Mouse (Mus musculus) cortical plate, adult 2 months (tissue): Measurements from ENCODE around the gene Lrch4. TPM values are rescaled to one million over a fixed set of nuclear protein-coding genes. Genes with fewer than 3 reads are reported as not detected.

Experiments
- H3K27ac ChIP-seq: fragments of 200-500 bp; 2 replicates; pipeline ENCODE4 v1.5.1; 2012; ENCODE audit warnings: low read length, control low read depth, inconsistent platforms; ENCODE audit not compliant: insufficient read depth
- H3K4me1 ChIP-seq: fragments of 200-500 bp; 2 replicates; pipeline ENCODE4 v1.6.1; 2011; ENCODE audit warnings: low read length; ENCODE audit not compliant: control insufficient read depth, insufficient read depth
- H3K4me3 ChIP-seq: fragments of 200-500 bp; 2 replicates; pipeline ENCODE4 v1.5.1; 2011; ENCODE audit warnings: mild to moderate bottlenecking, low read length, control low read depth; ENCODE audit not compliant: insufficient read depth
- CTCF ChIP-seq: fragments of 200-500 bp; IDR thresholded peaks from 2 replicates; pipeline ENCODE4 v1.5.1; 2011; ENCODE audit warnings: mild to moderate bottlenecking, control low read depth, low read length; ENCODE audit not compliant: insufficient read depth; ENCODE audit errors: extremely low read depth
- POLR2A ChIP-seq: fragments of 200-500 bp; IDR thresholded peaks from 2 replicates; pipeline ENCODE4 v1.6.1; 2011; ENCODE audit warnings: mild to moderate bottlenecking, low read length, control low read depth; ENCODE audit not compliant: insufficient read depth; ENCODE audit errors: extremely low read depth
- polyA plus RNA-seq: library from polyadenylated mRNA; depleted of rRNA; stranded (reverse); fragments of >200 nt; gene quantifications from 2 replicates; pipeline ENCODE4 v1.2.3, GENCODE M21; 2012

The Lrch4 gene
- polyA plus RNA-seq, 1 experiment: 15.0 TPM

- Histone ChIP-seq H3K4me1 (peaks cover 4% of the 10 kb centered on the region), H3K27ac (no peak overlapping the region), H3K4me3 (no peak overlapping the region)
- no peak for TF ChIP-seq POLR2A
- TF ChIP-seq CTCF: no peak
Measured at GRCm38 (mm10) chr5:137598100-137598826, 30.7 kb upstream of the Lrch4 start.

GRCm38 (mm10) chr5:137599600-137599999 lies 29.3 kb upstream of the Lrch4 start:
- peaks cover 4% of the 10 kb centered on the region for H3K4me1 ChIP-seq
- no peak overlapping the region for H3K27ac ChIP-seq
- peak overlapping the region; percentile 71 for H3K4me3 ChIP-seq

DNA sequence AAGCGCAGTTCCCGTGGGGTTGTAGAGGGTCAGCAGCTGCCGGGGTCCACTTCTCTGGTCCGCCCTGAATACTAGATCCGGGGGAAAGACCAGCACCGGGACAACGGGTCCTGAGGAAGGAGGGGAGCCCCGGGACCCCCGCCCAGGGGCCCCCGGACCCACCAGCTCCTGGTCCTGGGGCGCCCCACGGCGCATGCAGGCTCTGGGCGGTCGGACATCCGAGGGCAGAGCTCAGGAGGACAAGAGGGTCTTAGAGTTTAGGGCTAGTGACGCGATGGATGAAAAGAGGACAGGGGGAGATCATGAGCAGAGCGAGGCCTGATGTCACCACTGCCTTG lies 28.7 kb upstream of the Lrch4 start:
- H3K4me1 ChIP-seq: peaks cover 4% of the 10 kb centered on the region
- TF ChIP-seq CTCF (no peak), POLR2A (no peak)
- no peak overlapping the region for H3K27ac ChIP-seq
- peak overlapping the region; percentile 71 for H3K4me3 ChIP-seq

More at GRCm38 (mm10) chr5:137599600-137599999, 29.3 kb upstream of the Lrch4 start:
- TF ChIP-seq CTCF (no peak), POLR2A (no peak)

- H3K4me3 ChIP-seq: peak within 1 kb of the TSS; percentile 71
- H3K4me1 ChIP-seq: peaks cover 4% of the 10 kb centered on the region
- TF ChIP-seq POLR2A (peak; percentile 52; the same call in 1 of the 2 replicates), CTCF (no peak)
- peak within 1 kb of the TSS; percentile 58 for H3K27ac ChIP-seq
Measured at GRCm38 (mm10) chr5:137600619-137601364, 28.1 kb upstream of the Lrch4 start, which contains the start of gene Mospd3. Gene Mospd3 (minus strand): TSS chr5:137601058.

GRCm38 (mm10) chr5:137601365-137601729 lies 27.6 kb upstream of the Lrch4 start:
- Histone ChIP-seq H3K27ac (no peak overlapping the region), H3K4me1 (peaks cover 4% of the 10 kb centered on the region), H3K4me3 (peak overlapping the region; percentile 71)
- no peak for TF ChIP-seq CTCF
- TF ChIP-seq POLR2A: no peak

DNA sequence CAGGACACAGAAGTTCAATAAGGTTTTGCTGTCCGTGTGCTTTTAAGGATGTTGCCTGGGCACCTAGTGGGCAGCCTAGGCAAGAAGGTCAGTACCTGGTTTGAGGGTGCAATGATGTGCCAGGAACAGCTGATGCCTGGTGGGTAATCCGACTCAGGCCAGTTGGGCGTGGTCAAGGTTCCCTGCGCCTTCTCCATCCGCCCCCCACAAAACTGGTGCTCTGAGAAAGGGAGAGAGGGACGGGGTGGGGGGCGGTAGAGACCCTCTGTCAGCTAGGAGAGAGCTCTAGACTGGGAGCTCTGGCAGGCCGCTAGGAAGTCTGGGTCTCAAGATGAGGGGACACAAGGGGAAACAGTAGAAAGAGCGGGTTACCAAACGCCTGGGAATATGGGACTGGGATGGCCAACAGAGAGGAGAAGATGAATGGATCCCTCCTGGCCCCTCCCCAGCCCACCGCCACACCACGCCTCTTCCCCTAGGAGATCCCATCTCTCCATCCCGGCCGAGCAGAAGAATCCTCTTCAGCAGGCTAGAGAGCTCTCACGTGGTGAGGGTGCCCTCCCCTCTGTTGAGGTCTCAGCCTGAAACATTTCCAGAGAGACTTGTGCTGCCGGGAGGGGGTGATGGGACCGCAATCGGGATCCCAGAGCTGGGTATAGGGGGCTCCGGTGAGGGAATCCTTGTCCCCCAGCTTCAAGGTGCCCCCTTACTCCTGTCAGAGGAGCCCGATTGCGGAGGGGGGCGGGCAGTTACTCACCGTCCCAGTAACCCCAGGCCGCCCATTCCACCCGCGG lies 20.9 kb upstream of the Lrch4 start:
- Histone ChIP-seq H3K4me3 (no peak overlapping the region), H3K27ac (no peak overlapping the region), H3K4me1 (no peaks in the 10 kb centered on the region)
- no peak for TF ChIP-seq CTCF
- no peak for TF ChIP-seq POLR2A

GRCm38 (mm10) chr5:137608654-137609190 lies 20.2 kb upstream of the Lrch4 start:
- Histone ChIP-seq H3K4me1 (no peaks in the 10 kb centered on the region), H3K27ac (no peak overlapping the region), H3K4me3 (no peak overlapping the region)
- no peak for TF ChIP-seq CTCF
- TF ChIP-seq POLR2A: no peak

DNA sequence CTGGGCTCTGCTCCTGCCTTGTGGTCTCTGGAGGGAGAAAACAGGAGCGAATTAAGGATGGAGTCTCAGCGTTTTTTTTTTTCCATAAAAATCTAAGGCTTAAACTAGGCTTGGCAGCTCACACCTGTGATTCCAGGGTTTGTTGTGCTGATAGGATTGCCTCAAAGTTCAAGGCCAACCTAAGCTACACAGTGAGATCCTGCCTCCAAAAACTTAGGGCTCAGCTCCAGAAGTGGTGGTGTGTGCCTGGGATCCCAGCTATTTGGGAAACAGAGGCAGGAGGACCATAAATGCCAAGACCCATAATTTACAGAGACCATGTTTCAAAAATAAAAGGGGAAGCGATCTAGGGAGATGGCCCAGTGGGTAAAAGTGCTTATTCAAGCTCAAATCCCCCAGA lies 19.6 kb upstream of the Lrch4 start:
- no peak overlapping the region for H3K4me3 ChIP-seq
- H3K27ac ChIP-seq: no peak overlapping the region
- H3K4me1 ChIP-seq: no peaks in the 10 kb centered on the region
- TF ChIP-seq POLR2A: no peak
- TF ChIP-seq CTCF: no peak

GRCm38 (mm10) chr5:137610056-137610455 lies 18.9 kb upstream of the Lrch4 start:
- no peaks in the 10 kb centered on the region for H3K4me1 ChIP-seq
- H3K4me3 ChIP-seq: no peak overlapping the region
- H3K27ac ChIP-seq: no peak overlapping the region
- TF ChIP-seq CTCF: no peak
- no peak for TF ChIP-seq POLR2A

DNA sequence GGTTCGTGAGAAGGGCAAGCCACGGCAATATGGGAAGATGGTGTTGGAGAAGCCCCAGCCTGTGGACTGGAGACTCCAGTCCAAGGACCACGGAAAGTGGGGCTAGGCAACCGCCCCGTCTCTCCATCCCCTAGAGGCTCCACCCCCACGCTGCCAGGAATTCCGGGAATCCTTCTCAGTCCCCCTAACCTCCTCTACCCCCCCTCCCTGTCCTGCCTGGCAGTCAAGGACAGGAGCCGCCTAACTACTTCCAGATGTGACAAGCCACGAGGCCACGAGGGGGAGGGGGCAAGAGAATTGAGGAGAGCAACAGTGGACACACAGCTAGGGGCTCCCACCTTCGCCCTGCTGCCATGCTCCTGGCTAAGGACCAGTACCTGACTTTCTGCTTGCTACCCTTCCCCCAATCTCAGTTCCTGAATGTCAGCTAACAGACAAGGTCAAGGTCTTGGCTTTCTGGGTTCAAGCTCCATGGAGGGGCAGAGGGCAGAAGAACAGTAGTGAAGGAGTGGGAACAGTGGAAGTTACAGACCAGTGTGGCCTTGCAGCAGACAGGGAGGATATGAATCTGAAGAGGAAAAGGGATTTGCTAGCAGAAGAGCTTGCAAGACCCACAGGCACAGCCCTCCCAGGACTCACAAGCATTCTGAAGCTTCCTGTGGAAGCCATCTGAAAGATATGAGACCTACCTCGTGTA lies 18.2 kb upstream of the Lrch4 start:
- no peak for TF ChIP-seq POLR2A
- no peak for TF ChIP-seq CTCF
- Histone ChIP-seq H3K4me1 (no peaks in the 10 kb centered on the region), H3K27ac (no peak overlapping the region), H3K4me3 (no peak overlapping the region)
